Mouse (Mus musculus) megakaryocyte, embryonic 14.5 days (primary cell): ENCODE measurements around the gene Klhl29.

Source experiments
- FLI1 ChIP-seq: IDR thresholded peaks from 2 replicates; pipeline ENCODE4 v1.6.1; 2012; ENCODE audit warnings: low read length, inconsistent platforms, mixed read lengths
- GATA1 ChIP-seq: IDR thresholded peaks from 3 replicates; pipeline ENCODE4 v1.6.1; 2012; ENCODE audit warnings: mixed read lengths, low read length, inconsistent platforms, borderline replicate concordance

- TF ChIP-seq GATA1 (no peak), FLI1 (no peak)
These were observed 30.4 kb downstream of the Klhl29 start for GRCm38 (mm10) chr12:5345088-5345487.
